8 mouse cellular contexts compared by ENCODE assay signal in the genomic region with DNA sequence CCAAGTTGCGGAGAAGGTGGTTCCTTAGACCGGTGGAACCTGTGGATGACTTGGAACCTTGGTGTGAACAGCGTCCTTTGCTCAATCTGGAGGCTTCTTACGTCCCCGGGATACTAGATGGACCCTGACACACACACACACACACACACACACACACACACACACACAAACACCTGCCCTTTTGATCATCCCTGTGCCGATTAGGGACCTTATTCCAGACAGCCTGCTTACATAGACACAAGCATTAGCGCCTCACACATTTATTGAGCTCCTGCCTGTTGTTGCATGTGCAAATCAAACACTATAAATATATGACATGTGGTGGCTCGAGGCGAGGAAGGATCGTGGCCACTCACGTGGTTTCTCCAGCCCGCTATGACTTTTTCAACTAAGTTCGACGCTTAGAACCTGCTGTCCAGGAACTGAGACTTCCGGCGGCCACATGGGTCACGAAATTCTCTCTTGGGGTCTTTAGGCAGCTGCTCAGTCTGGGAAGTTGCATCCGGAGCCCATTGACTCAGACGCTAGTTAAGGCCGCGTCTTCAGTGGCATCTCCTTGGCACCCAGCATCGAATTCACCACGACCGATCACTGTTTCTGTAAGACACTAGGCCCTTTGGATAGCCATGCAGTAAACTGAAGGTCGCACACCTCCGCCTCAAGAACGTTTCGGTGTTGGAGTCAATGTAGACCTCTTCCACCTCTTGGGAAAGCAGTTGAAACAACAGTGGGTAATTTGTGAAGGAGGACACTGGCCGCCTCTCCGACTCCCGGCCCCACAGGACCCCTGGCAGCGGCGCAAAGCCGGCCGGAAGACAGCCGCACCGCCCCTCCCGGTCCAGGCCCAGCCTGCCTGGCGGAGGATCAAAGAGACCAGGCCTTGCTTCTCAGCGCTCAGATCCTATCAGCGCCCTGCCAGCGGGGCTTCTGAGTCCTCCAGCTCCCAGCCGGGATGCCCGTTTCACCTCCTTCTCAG. TPM values are rescaled to one million over a fixed set of nuclear protein-coding genes. Genes with fewer than 3 reads are reported as not detected.
DNase-seq lines count a peak whose midpoint lies in the region; ATAC-seq and TF ChIP-seq lines count a peak whose summit lies in the region.

No protein-coding gene starts in this region.

- DNase-seq in adrenal gland, adult 18-20 months (ENCODE audit: low spot score in 2 of 2): peak; percentile 63 to 72
- DNase-seq in forebrain, embryonic 14.5 days (ENCODE audit: low spot score): peak; percentile 63
- peak; percentile 77 for DNase-seq in heart, postnatal 4 days
- DNase-seq in large intestine, adult 2 months (ENCODE audit: low read depth, low spot score): peak; percentile 6
- DNase-seq in midbrain, embryonic 10.5 days (ENCODE audit: low spot score): peak; percentile 62
- peak; percentile 64 for DNase-seq in stomach, postnatal 0 days (ENCODE audit: low spot score)
- no peak for DNase-seq in c-Kit-positive CD71-positive TER-119-positive erythroid progenitor cells, embryonic 14.5 days (ENCODE audit: low spot score)

- no peaks in the 10 kb centered on the region for H3K36me3 ChIP-seq in ES-Bruce4 (ENCODE audit: control insufficient read depth, insufficient read depth, low read length, poor library complexity, severe bottlenecking)
- no peaks in the 10 kb centered on the region for H3K36me3 ChIP-seq in forebrain, embryonic 14.5 days (ENCODE audit: control insufficient read depth, insufficient read depth, low read length)
- H3K36me3 ChIP-seq in midbrain, embryonic 10.5 days: 0 out of 2 replicates have a peak, but pooled peaks cover 4% of the 10 kb centered on the region
- no peaks in the 10 kb centered on the region for H3K36me3 ChIP-seq in stomach, postnatal 0 days (ENCODE audit: control insufficient read depth, insufficient read depth, low read length)

- no peaks in the 10 kb centered on the region for H3K9me3 ChIP-seq in ES-Bruce4 (replicated peaks; ENCODE audit: control insufficient read depth, insufficient read depth, low read length, poor library complexity, severe bottlenecking)
- no peaks in the 10 kb centered on the region for H3K9me3 ChIP-seq in forebrain, embryonic 14.5 days (replicated peaks; ENCODE audit: control insufficient read depth, low read length)
- no peaks in the 10 kb centered on the region for H3K9me3 ChIP-seq in midbrain, embryonic 10.5 days (replicated peaks)
- no peaks in the 10 kb centered on the region for H3K9me3 ChIP-seq in stomach, postnatal 0 days (ENCODE audit: control insufficient read depth, low read length)

- TF ChIP-seq POLR2A in ES-Bruce4 (IDR thresholded peaks at IDR 0.05; ENCODE audit: insufficient read depth, low read length): no peak

- H3K4me3 ChIP-seq in ES-Bruce4 (ENCODE audit: low read depth, low read length): peak overlapping the region; percentile 48
- peak overlapping the region; percentile 60 for H3K4me3 ChIP-seq in forebrain, embryonic 14.5 days (ENCODE audit: low read depth, low read length)
- H3K4me3 ChIP-seq in midbrain, embryonic 10.5 days: peak overlapping the region; percentile 73
- peak overlapping the region; percentile 57 for H3K4me3 ChIP-seq in stomach, postnatal 0 days (ENCODE audit: low read depth, low read length)

- TF ChIP-seq EP300 in ES-Bruce4 (IDR thresholded peaks at IDR 0.05; ENCODE audit: insufficient read depth, low read depth, low read length): no peak
- no peak for TF ChIP-seq EP300 in stomach, postnatal 0 days (optimal IDR thresholded peaks at IDR 0.05)

- peak; percentile 8; the same call in 1 of the 2 replicates for ATAC-seq in forebrain, embryonic 14.5 days
- peak; percentile 35; the same call in 1 of the 2 replicates for ATAC-seq in stomach, postnatal 0 days (ENCODE audit: low FRiP score, low TSS enrichment)

- 12% methylated on average over 44 of the region's 44 CpGs for WGBS in forebrain, embryonic 14.5 days
- WGBS in large intestine, adult 2 months: 16% methylated on average over 44 of the region's 44 CpGs
- 8% methylated on average over 44 of the region's 44 CpGs for WGBS in midbrain, embryonic 10.5 days
- WGBS in stomach, postnatal 0 days: 11% methylated on average over 44 of the region's 44 CpGs

- no peaks in the 10 kb centered on the region for H3K27me3 ChIP-seq in ES-Bruce4 (ENCODE audit: control insufficient read depth, insufficient read depth, low read length, poor library complexity, severe bottlenecking)
- H3K27me3 ChIP-seq in forebrain, embryonic 14.5 days (replicated peaks; ENCODE audit: control insufficient read depth, insufficient read depth, low read length): peaks cover 22% of the 10 kb centered on the region; the same call in 1 of the 2 replicates
- peaks cover 73% of the 10 kb centered on the region for H3K27me3 ChIP-seq in midbrain, embryonic 10.5 days (ENCODE audit: low read depth, poor library complexity, severe bottlenecking)
- H3K27me3 ChIP-seq in stomach, postnatal 0 days (ENCODE audit: control insufficient read depth, insufficient read depth, low read length): no peaks in the 10 kb centered on the region

- peak overlapping the region; percentile 93 for H3K4me2 ChIP-seq in forebrain, embryonic 14.5 days (ENCODE audit: low read length)
- peak overlapping the region; percentile 90 for H3K4me2 ChIP-seq in stomach, postnatal 0 days (replicated peaks; ENCODE audit: low read depth)

- H3K9ac ChIP-seq in ES-Bruce4 (ENCODE audit: low read depth, poor library complexity, severe bottlenecking): peak overlapping the region; percentile 39; the same call in 1 of the 2 replicates
- no peak overlapping the region for H3K9ac ChIP-seq in forebrain, embryonic 14.5 days (ENCODE audit: low read length)
- H3K9ac ChIP-seq in stomach, postnatal 0 days (ENCODE audit: low read length): no peak overlapping the region

- no peak overlapping the region for H3K27ac ChIP-seq in ES-Bruce4 (ENCODE audit: insufficient read depth, low read length)
- H3K27ac ChIP-seq in forebrain, embryonic 14.5 days (ENCODE audit: low read depth, low read length): no peak overlapping the region
- H3K27ac ChIP-seq in midbrain, embryonic 10.5 days (replicated peaks): peak overlapping the region; percentile 70
- 0 out of 2 replicates have a peak overlapping the region, but pooled peaks have one; percentile 24 for H3K27ac ChIP-seq in stomach, postnatal 0 days (replicated peaks)

- peaks cover 6% of the 10 kb centered on the region for H3K4me1 ChIP-seq in ES-Bruce4 (ENCODE audit: control insufficient read depth, insufficient read depth, low read length)
- peaks cover 11% of the 10 kb centered on the region; the same call in 1 of the 2 replicates for H3K4me1 ChIP-seq in forebrain, embryonic 14.5 days (ENCODE audit: control insufficient read depth, insufficient read depth, low read length)
- peaks cover 65% of the 10 kb centered on the region for H3K4me1 ChIP-seq in midbrain, embryonic 10.5 days
- peaks cover 2% of the 10 kb centered on the region; the same call in 1 of the 2 replicates for H3K4me1 ChIP-seq in stomach, postnatal 0 days (replicated peaks; ENCODE audit: control insufficient read depth, insufficient read depth)

- no peak for TF ChIP-seq CTCF in ES-Bruce4 (IDR thresholded peaks at IDR 0.05; ENCODE audit: low read depth, low read length)
- TF ChIP-seq CTCF in stomach, postnatal 0 days (IDR thresholded peaks at IDR 0.05; ENCODE audit: low read depth): peak; percentile 7; the same call in 1 of the 2 replicates

RNA-seq across cellular contexts. Expression of gene Tcf7, which starts 1.1 kb away (rescaled TPM):
- 68.6 and 79.1 TPM in 2 replicates for polyA plus RNA-seq in ES-Bruce4 (2011; ENCODE audit: insufficient read depth, insufficient read length, low read depth, missing spikeins)
- total RNA-seq in adrenal gland, adult 18-20 months (2021): 10 to 100 TPM; 35.1 to 46.9 TPM
- polyA plus RNA-seq in forebrain, embryonic 14.5 days (2014; fragmentation: Nextera tagmentation; extraction: Ambion mirVana): 2.6 and 4.0 TPM in 2 replicates
- total RNA-seq in heart, postnatal 4 days (2021): 1 to 10 TPM; 2.8 to 3.8 TPM
- polyA plus RNA-seq in large intestine, adult 2 months (2012; rRNA removed): 11.9 TPM in 2 replicates
- 8.0 and 10.6 TPM in 2 replicates for polyA plus RNA-seq in midbrain, embryonic 10.5 days (2016; fragmentation: Nextera tagmentation; extraction: Ambion mirVana)
- 3.6 and 3.7 TPM in 2 replicates for polyA plus RNA-seq in stomach, postnatal 0 days (2015; fragmentation: Nextera tagmentation; extraction: Ambion mirVana)

RNA-seq across cellular contexts. Expression of gene Skp1a, which starts 52.1 kb away (rescaled TPM):
- polyA plus RNA-seq in ES-Bruce4 (2011; ENCODE audit: insufficient read depth, insufficient read length, low read depth, missing spikeins): 589 and 680 TPM in 2 replicates
- total RNA-seq in adrenal gland, adult 18-20 months (2021): 100 to 1,000 TPM; 471 to 498 TPM
- 1,258 and 1,335 TPM in 2 replicates for polyA plus RNA-seq in forebrain, embryonic 14.5 days (2014; fragmentation: Nextera tagmentation; extraction: Ambion mirVana)
- total RNA-seq in heart, postnatal 4 days (2021): 100 to 1,000 TPM; 239 to 250 TPM
- polyA plus RNA-seq in large intestine, adult 2 months (2012; rRNA removed): 35.6 and 55.6 TPM in 2 replicates
- polyA plus RNA-seq in midbrain, embryonic 10.5 days (2016; fragmentation: Nextera tagmentation; extraction: Ambion mirVana): 916 and 943 TPM in 2 replicates
- 530 and 542 TPM in 2 replicates for polyA plus RNA-seq in stomach, postnatal 0 days (2015; fragmentation: Nextera tagmentation; extraction: Ambion mirVana)

Comparison
In these comparisons a context has a peak if more than half of its experiments do, and no peak if none do; other contexts are left out.
1. H3K27ac ChIP-seq: peak in midbrain, embryonic 10.5 days (single experiment) and stomach, postnatal 0 days (single experiment); none in ES-Bruce4 (single experiment) and forebrain, embryonic 14.5 days (single experiment).
2. Peak in every context shown above with its lines, with median percentiles within 50 percentile points of each other: H3K4me3 ChIP-seq.